Mouse (Mus musculus) thymus, postnatal 4 days (tissue): ENCODE measurements at regions not wholly inside any gene's neighbourhood (a gene's known extent, or its start where the extent isn't known, plus 50 kb on each side); places are given as distances from the start of the nearest gene placed in this dataset.

Experiments
- DNase-seq: peaks from one replicate; pipeline ENCODE4 v3.0.0; 2021

- DNase-seq = peak; percentile 39
Measured at GRCm38 (mm10) chr10:38269136-38269535, 552.4 kb downstream of the Rfpl4b start.

GRCm38 (mm10) chr10:38265564-38265963, 556.0 kb downstream of the Rfpl4b start:
- DNase-seq = no peak

DNA sequence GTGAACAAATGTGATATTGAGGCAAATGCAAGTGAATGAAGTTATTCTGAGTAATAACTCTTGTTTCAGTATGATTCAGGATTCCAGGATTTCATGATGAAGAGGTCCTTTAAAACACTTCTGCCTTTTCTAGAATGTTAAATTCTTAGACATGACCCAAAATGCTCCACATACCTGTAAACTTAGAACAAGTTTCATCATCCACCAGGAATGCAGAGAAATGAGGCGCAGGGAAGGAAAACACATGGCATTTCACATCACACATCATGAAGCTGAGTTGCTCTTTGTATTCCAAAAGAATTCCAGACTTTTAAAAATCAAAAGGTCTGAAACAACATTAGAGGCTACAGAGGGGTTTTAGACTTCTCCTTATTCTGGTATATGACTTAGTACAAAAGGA, 574.8 kb downstream of the Rfpl4b start:
- no peak for DNase-seq
